Mouse (Mus musculus) liver, embryonic 13.5 days (tissue): ENCODE measurements at regions not wholly inside any gene's neighbourhood (a gene's known extent, or its start where the extent isn't known, plus 50 kb on each side); places are given as distances from the start of the nearest gene placed in this dataset.
A peak's percentile ranks its signal among the peaks of the same experiment; 100 is the strongest.

Source experiments
- ATAC-seq: fragments of 200-750 bp; cut with Nextera tagmentation; 2 replicates; pipeline ENCODE4 v1.8.0; 2017; ENCODE audit warnings: low read depth, mild to moderate bottlenecking, moderate number of reproducible peaks, moderate library complexity
- DNase-seq: peaks from one replicate; pipeline ENCODE4 v3.0.0; 2022
- H3K27ac ChIP-seq: fragments of 300-500 bp; sonication (generic); 2 replicates; pipeline ENCODE4 v1.5.1; 2015; ENCODE audit warnings: moderate library complexity, mild to moderate bottlenecking, inconsistent platforms
- H3K27me3 ChIP-seq: fragments of 300-500 bp; sonication (generic); 2 replicates; pipeline ENCODE4 v1.6.1; 2015; ENCODE audit warnings: mild to moderate bottlenecking, inconsistent platforms
- H3K36me3 ChIP-seq: fragments of 300-500 bp; sonication (generic); 2 replicates; pipeline ENCODE4 v1.6.1; 2015; ENCODE audit warnings: mild to moderate bottlenecking, inconsistent platforms
- H3K4me1 ChIP-seq: fragments of 300-500 bp; sonication (generic); replicated peaks from 2 replicates; pipeline ENCODE4 v1.6.1; 2015; ENCODE audit warnings: inconsistent platforms
- H3K4me2 ChIP-seq: fragments of 300-500 bp; sonication (generic); 2 replicates; pipeline ENCODE4 v1.6.1; 2015; ENCODE audit warnings: inconsistent platforms, mild to moderate bottlenecking, moderate library complexity
- H3K4me3 ChIP-seq: fragments of 300-500 bp; sonication (generic); replicated peaks from 2 replicates; pipeline ENCODE4 v1.5.1; 2015; ENCODE audit warnings: mild to moderate bottlenecking, inconsistent platforms
- H3K9ac ChIP-seq: fragments of 300-500 bp; sonication (generic); 2 replicates; pipeline ENCODE4 v1.6.1; 2015; ENCODE audit warnings: mild to moderate bottlenecking, inconsistent platforms
- H3K9me3 ChIP-seq: fragments of 300-500 bp; sonication (generic); replicated peaks from 2 replicates; pipeline ENCODE4 v1.6.1; 2016; ENCODE audit warnings: inconsistent platforms
- WGBS: fragments of 180-500 bp; shearing (Covaris S2); methylation state at CpG from one replicate; pipeline ENCODE4 v1.1.7; 2015; ENCODE audit not compliant: insufficient replicate concordance; 5-methylcytosine and 5-hydroxymethylcytosine counted together

DNA sequence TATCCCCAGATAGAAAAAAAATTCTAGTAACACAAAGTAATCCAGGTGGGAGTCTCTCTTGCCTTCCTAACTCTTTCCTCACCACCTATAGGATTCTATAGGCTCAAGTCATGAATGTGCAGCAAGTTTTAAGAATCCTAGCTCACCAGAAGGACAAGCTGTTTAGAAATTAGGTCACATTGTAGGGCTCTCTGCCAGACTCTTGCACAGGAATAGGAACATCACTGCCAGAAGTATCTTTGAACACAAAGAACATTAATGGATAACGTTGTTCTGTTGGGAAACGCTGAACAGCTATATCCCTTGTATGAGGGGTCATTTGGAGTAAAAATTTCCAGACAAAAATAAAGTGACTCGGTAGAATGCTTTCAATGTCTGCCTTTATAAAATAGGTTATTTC is 75.6 kb upstream of the Peli1 start:
- no peak for ATAC-seq
- DNase-seq = no peak
- H3K36me3 ChIP-seq = no peaks in the 10 kb centered on the region
- H3K4me1 ChIP-seq = 0 out of 2 replicates have a peak, but pooled peaks cover 6% of the 10 kb centered on the region
- no peak overlapping the region for H3K4me3 ChIP-seq
- H3K9me3 ChIP-seq = no peaks in the 10 kb centered on the region
- H3K4me2 ChIP-seq = no peak overlapping the region
- 0 out of 2 replicates have a peak, but pooled peaks cover 4% of the 10 kb centered on the region for H3K27me3 ChIP-seq
- H3K9ac ChIP-seq = no peak overlapping the region
- WGBS = 57% methylated on average over 3 of the region's 3 CpGs
- no peak overlapping the region for H3K27ac ChIP-seq

DNA sequence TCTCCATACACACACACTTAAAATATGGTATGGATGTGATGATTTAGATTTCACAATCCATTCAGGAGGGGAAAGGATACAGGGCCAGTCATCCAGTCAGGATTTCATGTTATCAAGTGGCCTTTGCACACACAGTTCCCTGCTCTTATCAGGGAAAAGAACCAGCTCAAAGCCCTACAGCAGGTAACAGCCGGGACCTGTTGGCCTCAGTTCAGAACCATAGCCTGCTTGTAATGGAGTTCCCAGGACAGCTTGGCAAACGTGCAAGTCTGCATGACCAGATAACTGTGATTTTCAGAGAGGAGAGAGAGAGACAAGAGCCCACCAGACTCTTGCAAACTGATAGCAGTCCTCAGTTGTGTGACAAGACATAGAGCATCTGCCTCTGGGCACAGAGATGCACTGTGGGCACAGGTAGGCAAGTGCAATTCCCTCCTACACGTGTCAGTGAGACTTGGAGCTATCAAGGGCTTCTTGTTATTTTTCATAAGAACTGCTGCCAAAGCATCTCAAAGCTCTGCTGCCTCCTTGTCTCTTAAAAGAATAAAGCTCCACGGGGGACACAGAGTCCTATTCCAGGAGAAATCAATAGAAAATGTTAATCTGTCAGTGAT is 74.9 kb upstream of the Peli1 start:
- H3K27ac ChIP-seq = no peak overlapping the region

GRCm38 (mm10) chr11:21016791-21017329 is 74.2 kb upstream of the Peli1 start:
- no peak for ATAC-seq
- H3K9ac ChIP-seq = no peak overlapping the region
- 0 out of 2 replicates have a peak, but pooled peaks cover 4% of the 10 kb centered on the region for H3K27me3 ChIP-seq
- DNase-seq = no peak
- no peak overlapping the region for H3K27ac ChIP-seq
- H3K36me3 ChIP-seq = no peaks in the 10 kb centered on the region
- H3K4me3 ChIP-seq = no peak overlapping the region
- H3K9me3 ChIP-seq = no peaks in the 10 kb centered on the region
- 64% methylated on average over 6 of the region's 6 CpGs for WGBS
- 0 out of 2 replicates have a peak, but pooled peaks cover 6% of the 10 kb centered on the region for H3K4me1 ChIP-seq
- H3K4me2 ChIP-seq = no peak overlapping the region

More for the DNA sequence above, 74.9 kb upstream of the Peli1 start:
- H3K4me3 ChIP-seq = no peak overlapping the region
- H3K9me3 ChIP-seq = no peaks in the 10 kb centered on the region
- WGBS = 26% methylated on average over 4 of the region's 4 CpGs
- H3K36me3 ChIP-seq = no peaks in the 10 kb centered on the region
- no peak for ATAC-seq
- DNase-seq = no peak
- H3K4me2 ChIP-seq = no peak overlapping the region
- 0 out of 2 replicates have a peak, but pooled peaks cover 4% of the 10 kb centered on the region for H3K27me3 ChIP-seq
- no peak overlapping the region for H3K9ac ChIP-seq
- H3K4me1 ChIP-seq = 0 out of 2 replicates have a peak, but pooled peaks cover 6% of the 10 kb centered on the region

DNA sequence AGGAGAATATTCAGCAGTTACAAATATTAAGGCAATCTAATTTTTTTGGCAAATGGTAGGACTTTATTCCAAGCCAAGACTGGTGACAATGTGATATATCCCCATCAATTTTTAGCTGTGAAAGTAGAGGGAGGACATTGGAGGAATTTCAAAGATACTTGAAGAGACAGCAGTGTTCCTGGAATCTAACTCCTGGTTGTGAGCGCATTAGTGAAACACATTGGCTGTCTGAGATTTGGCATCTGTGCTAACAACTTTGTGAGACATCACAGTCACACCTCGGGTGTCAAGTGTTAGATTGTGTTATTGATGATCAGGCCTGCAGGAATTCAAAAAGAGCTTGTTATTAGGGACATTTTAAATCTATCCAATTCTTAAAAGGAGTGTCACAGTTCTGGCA is 71.3 kb upstream of the Peli1 start:
- ATAC-seq (no peak), DNase-seq (no peak)
- 0 out of 2 replicates have a peak, but pooled peaks cover 4% of the 10 kb centered on the region for H3K27me3 ChIP-seq
- H3K4me2 ChIP-seq = no peak overlapping the region
- H3K4me3 ChIP-seq = no peak overlapping the region
- WGBS = 60% methylated on average over 2 of the region's 2 CpGs
- H3K9ac ChIP-seq = no peak overlapping the region
- H3K4me1 ChIP-seq = 0 out of 2 replicates have a peak, but pooled peaks cover 4% of the 10 kb centered on the region
- no peak overlapping the region for H3K27ac ChIP-seq
- no peaks in the 10 kb centered on the region for H3K9me3 ChIP-seq
- no peaks in the 10 kb centered on the region for H3K36me3 ChIP-seq

DNA sequence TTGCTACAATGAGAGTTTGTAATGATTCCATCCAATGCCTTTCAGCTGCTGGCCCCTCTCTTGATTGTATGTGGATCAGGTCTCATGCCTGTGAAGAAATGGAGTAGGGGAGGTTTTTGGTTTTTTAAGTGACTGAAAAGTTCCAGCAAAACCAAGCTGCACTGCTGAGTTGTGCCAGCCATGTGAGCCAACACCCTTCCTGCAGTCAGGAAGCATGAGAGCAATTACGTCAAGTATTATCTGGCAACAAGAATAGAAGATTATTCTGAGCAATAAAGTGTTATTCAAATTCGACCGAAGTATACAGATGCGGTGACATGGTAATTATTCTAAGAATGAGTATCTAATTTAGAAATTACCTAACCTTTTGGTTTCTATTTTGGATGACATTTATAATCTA is 67.0 kb upstream of the Peli1 start:
- H3K9ac ChIP-seq = no peak overlapping the region
- H3K9me3 ChIP-seq = no peaks in the 10 kb centered on the region
- no peaks in the 10 kb centered on the region for H3K27me3 ChIP-seq
- no peak overlapping the region for H3K4me3 ChIP-seq
- no peaks in the 10 kb centered on the region for H3K36me3 ChIP-seq
- H3K27ac ChIP-seq = no peak overlapping the region
- ATAC-seq (no peak), DNase-seq (no peak)
- WGBS = 70% methylated on average over 4 of the region's 4 CpGs
- H3K4me2 ChIP-seq = no peak overlapping the region
- H3K4me1 ChIP-seq = no peaks in the 10 kb centered on the region

- ATAC-seq = no peak
- WGBS = 20% methylated on average over 2 of the region's 2 CpGs
- DNase-seq = no peak
- Histone ChIP-seq H3K4me1 (no peaks in the 10 kb centered on the region), H3K9me3 (no peaks in the 10 kb centered on the region), H3K27me3 (no peaks in the 10 kb centered on the region), H3K27ac (no peak overlapping the region), H3K4me2 (no peak overlapping the region), H3K36me3 (no peaks in the 10 kb centered on the region), H3K9ac (no peak overlapping the region), H3K4me3 (no peak overlapping the region)
Observed at GRCm38 (mm10) chr11:21024521-21024920, 66.6 kb upstream of the Peli1 start.

GRCm38 (mm10) chr11:21027299-21027698 is 63.8 kb upstream of the Peli1 start:
- no peak for ATAC-seq
- Histone ChIP-seq H3K9ac (no peak overlapping the region), H3K9me3 (no peaks in the 10 kb centered on the region), H3K4me3 (no peak overlapping the region), H3K4me2 (no peak overlapping the region), H3K4me1 (no peaks in the 10 kb centered on the region), H3K27ac (no peak overlapping the region), H3K36me3 (no peaks in the 10 kb centered on the region), H3K27me3 (no peaks in the 10 kb centered on the region)
- 65% methylated on average over 4 of the region's 4 CpGs for WGBS
- no peak for DNase-seq

DNA sequence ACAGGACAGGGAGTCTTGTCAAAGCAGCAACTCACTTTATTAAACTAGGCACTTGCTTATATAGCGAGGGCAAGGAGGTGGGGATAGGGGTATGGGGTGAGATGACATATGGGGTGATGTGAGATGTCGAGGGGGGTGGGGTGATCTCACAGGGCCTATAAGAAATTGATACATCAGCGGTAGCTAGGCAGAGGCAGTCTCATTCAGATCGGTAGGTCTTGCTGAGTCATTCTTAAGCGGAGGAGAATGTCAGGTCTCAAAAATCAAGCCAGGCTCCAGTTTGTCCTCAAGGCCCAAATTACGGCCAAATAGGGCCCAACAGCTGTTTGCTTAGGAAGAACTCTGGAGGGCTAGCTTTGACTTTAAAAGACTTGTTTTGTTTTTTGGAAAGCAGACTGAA is 60.7 kb upstream of the Peli1 start:
- no peak overlapping the region for H3K27ac ChIP-seq
- H3K4me3 ChIP-seq = no peak overlapping the region
- H3K4me1 ChIP-seq = peaks cover 7% of the 10 kb centered on the region; the same call in 1 of the 2 replicates
- ATAC-seq (no peak), DNase-seq (no peak)
- H3K9me3 ChIP-seq = no peaks in the 10 kb centered on the region
- no peak overlapping the region for H3K4me2 ChIP-seq
- no peak overlapping the region for H3K9ac ChIP-seq
- no peaks in the 10 kb centered on the region for H3K27me3 ChIP-seq
- no peaks in the 10 kb centered on the region for H3K36me3 ChIP-seq
- WGBS = 84% methylated on average over 6 of the region's 6 CpGs

- Histone ChIP-seq H3K27me3 (no peaks in the 10 kb centered on the region), H3K4me1 (peaks cover 7% of the 10 kb centered on the region; the same call in 1 of the 2 replicates), H3K4me3 (no peak overlapping the region), H3K27ac (no peak overlapping the region), H3K9ac (no peak overlapping the region), H3K4me2 (no peak overlapping the region), H3K36me3 (no peaks in the 10 kb centered on the region), H3K9me3 (no peaks in the 10 kb centered on the region)
- 59% methylated on average over 2 of the region's 2 CpGs for WGBS
- ATAC-seq (no peak), DNase-seq (no peak)
Observed at GRCm38 (mm10) chr11:21031816-21032215, 59.3 kb upstream of the Peli1 start.

GRCm38 (mm10) chr11:21033234-21033822 is 57.8 kb upstream of the Peli1 start:
- H3K27ac ChIP-seq = no peak overlapping the region
- H3K4me3 ChIP-seq = no peak overlapping the region
- no peaks in the 10 kb centered on the region for H3K27me3 ChIP-seq
- peaks cover 7% of the 10 kb centered on the region; the same call in 1 of the 2 replicates for H3K4me1 ChIP-seq
- whole genome bisulfite sequencing = 78% methylated on average over 14 of the region's 14 CpGs
- H3K9me3 ChIP-seq = no peaks in the 10 kb centered on the region
- no peak overlapping the region for H3K4me2 ChIP-seq
- ATAC-seq (no peak), DNase-seq (no peak)
- H3K9ac ChIP-seq = no peak overlapping the region
- H3K36me3 ChIP-seq = no peaks in the 10 kb centered on the region

DNA sequence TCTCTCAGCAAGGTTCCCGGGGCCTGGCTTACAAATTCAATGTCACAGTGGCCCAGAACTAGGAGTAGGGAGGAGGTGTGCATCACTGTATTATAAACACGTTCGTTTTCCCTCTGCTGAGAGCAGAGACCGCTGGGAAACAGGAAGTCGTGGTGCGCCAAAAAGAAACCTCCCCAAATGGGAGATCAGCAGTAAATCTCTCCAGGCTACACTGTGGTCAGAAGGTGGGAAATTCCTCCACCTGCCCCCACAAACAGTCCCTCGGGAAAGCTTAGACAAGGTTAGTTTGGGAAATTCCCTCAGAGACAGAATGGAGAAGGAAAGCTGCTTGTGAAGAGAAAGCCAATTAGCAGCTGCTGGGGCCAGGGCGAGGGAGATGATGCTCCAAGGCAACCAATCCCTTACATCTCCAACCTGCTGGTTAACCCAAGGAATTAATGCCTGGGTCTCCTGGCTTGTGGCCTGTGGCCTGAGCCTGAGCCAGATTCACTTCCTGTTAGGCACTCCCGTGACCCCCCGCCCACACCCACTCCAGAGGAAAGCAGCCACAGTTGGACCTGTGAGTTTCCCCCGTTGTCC is 57.2 kb upstream of the Peli1 start:
- H3K36me3 ChIP-seq = no peaks in the 10 kb centered on the region
- H3K9me3 ChIP-seq = no peaks in the 10 kb centered on the region
- peak overlapping the region; percentile 43 for H3K4me2 ChIP-seq
- 23% methylated on average over 11 of the region's 11 CpGs for WGBS
- H3K4me3 ChIP-seq = 0 out of 2 replicates have a peak overlapping the region, but pooled peaks have one; percentile 3
- H3K27ac ChIP-seq = no peak overlapping the region
- peaks cover 7% of the 10 kb centered on the region; the same call in 1 of the 2 replicates for H3K4me1 ChIP-seq
- ATAC-seq (no peak), DNase-seq (no peak)
- no peaks in the 10 kb centered on the region for H3K27me3 ChIP-seq
- no peak overlapping the region for H3K9ac ChIP-seq
